Mouse (Mus musculus): ENCODE data around the gene Plekho2.

The Plekho2 gene

GRCm38 (mm10) chr9:65586406-65587269 is 6.8 kb upstream of the Plekho2 start, which contains the start of gene Pif1:
Gene Pif1 (plus strand): TSS chr9:65587160.
- peak; percentile 72 to 84 for DNase-seq

DNA sequence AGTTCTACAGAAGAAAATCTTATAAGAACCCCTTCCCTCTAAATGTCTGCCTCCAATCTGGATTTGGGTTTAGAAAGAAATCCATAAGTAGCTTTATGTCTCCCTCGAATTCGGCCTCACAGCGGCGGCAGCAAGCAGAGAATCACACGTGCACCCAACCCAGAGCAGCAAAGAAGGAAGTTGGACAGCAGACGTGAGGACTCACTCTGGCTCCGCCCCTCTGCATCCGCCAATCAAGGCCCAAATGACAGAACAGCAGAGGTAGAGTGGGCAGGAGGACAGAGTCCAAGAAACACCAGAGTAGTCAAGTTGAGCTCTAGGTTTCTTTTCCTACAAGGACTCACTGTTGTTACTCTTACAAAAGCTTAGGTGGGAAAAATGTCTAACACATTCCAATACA is 3.2 kb upstream of the Plekho2 start:
- DNase-seq = peak; percentile 33 to 59

- DNase-seq = peak; percentile 70 to 81
Observed at GRCm38 (mm10) chr9:65580401-65581256, 789 bp upstream of the Plekho2 start.

DNA sequence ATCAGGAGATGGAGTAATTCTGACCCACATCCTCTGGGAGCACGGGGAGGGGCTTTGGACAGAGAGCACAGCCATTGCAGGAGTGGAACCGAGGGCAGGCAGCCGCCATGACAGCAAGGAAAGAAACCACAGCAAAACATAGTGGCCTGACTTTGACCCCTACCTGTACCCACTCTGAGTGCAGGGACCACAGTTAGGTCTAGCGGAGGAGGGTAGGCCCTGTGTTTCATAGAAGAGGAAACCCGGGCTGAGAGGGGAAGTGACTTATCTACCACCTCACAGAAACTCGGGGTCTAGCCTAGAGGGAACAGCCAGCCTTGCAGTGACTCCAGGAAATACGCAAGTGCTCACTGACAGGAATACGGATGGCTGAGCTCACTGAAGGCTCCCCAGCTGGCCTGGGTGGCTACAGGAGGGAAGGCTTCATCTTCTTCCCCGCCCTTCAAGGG is 1.0 kb downstream of the Plekho2 start:
- DNase-seq = peak in 1 of 2 experiments; percentile 55

- no peak for DNase-seq
Observed at GRCm38 (mm10) chr9:65577511-65578196, 2.2 kb downstream of the Plekho2 start.

GRCm38 (mm10) chr9:65576861-65577510 is 2.9 kb downstream of the Plekho2 start:
- DNase-seq = no peak

GRCm38 (mm10) chr9:65575393-65576196 is 4.2 kb downstream of the Plekho2 start:
- DNase-seq = no peak

- DNase-seq = no peak
Observed at GRCm38 (mm10) chr9:65574513-65575392, 5.1 kb downstream of the Plekho2 start.

GRCm38 (mm10) chr9:65572837-65573236 is 7.0 kb downstream of the Plekho2 start:
- no peak for DNase-seq

GRCm38 (mm10) chr9:65569491-65569971 is 10.3 kb downstream of the Plekho2 start:
- no peak for DNase-seq

- no peak for DNase-seq
Observed at GRCm38 (mm10) chr9:65568787-65569186, 11.1 kb downstream of the Plekho2 start.

DNA sequence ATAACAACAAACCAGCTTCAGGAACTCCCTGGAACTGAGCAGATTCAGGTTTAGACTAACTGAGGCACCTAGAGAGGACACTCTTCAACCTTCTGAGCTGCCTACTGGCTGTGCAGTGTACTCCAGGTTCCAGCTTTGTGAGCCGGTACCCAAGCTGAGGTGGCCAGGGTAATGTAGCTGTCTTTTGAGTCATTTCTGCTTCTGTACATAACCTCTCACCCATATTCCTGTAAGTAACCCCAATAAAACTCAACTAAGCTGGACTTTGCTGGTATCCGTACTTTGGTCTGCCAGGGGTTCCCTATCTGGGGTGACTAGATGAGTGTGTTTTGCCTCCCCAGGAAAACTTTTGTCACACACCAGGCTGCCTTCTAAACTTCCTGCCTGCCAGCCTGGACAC is 15.1 kb downstream of the Plekho2 start:
- DNase-seq = no peak

DNA sequence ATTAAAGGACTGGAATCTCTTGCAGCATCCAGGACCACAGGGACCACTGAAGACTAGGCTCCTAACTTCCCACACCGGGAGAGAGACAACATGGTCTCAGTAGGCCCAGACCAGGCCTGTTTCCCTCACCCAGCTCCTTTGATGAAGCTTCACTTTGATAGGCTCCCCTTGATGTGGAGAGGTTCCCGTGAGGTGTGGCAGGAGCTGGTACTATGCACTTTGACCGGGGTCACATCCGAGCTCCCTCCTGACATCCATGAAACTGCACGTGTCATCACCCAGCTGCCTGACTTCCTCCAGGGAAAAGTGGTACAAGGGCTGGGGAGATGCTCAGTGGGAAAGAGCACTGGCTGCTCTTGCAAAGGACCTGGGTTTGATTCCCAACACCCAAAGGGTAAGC is 16.8 kb downstream of the Plekho2 start:
- DNase-seq = no peak

GRCm38 (mm10) chr9:65562081-65562506 is 17.7 kb downstream of the Plekho2 start:
- DNase-seq = no peak

GRCm38 (mm10) chr9:65561016-65561415 is 18.8 kb downstream of the Plekho2 start:
- no peak for DNase-seq

DNA sequence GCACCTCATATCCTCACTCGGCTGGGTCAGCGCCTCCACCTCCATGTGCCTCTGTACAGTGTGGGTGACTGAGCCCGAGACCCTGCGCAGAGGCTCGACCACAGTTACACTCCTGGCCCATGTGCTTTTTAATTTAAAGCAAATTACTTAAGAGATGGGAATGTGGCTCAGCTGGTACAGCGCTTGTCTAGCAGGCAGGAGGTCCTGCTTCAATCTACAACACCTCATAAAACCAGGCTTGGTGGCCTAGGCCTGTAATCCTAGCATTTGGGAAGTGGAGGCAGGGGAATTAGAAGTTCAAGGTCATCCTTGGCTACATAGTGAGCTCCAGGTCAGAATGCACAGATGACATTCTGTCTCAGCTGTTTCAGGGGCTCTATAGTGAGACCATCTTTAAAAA is 21.0 kb downstream of the Plekho2 start:
- no peak for DNase-seq

DNA sequence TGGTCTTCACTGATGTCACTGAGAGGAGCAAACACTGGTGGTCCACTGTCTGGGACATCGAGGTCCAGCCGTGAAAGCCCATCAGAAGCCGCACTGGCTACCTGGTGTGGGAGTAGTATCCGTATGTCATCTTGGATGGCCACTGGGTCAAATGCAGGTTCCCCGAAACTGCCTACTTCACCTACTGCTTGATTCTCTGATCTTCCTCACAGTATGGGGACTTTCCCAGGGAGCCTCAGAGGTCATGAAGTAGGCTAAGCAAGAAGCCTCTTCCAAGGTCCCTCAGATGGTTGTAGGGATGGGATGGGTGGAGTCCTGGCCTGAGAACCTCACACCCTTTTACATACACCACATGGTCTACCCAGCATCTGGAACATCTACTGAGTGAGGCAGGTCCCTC is 22.9 kb downstream of the Plekho2 start:
- DNase-seq = no peak

- no peak for DNase-seq
Observed at GRCm38 (mm10) chr9:65556349-65556748, 23.5 kb downstream of the Plekho2 start.

DNA sequence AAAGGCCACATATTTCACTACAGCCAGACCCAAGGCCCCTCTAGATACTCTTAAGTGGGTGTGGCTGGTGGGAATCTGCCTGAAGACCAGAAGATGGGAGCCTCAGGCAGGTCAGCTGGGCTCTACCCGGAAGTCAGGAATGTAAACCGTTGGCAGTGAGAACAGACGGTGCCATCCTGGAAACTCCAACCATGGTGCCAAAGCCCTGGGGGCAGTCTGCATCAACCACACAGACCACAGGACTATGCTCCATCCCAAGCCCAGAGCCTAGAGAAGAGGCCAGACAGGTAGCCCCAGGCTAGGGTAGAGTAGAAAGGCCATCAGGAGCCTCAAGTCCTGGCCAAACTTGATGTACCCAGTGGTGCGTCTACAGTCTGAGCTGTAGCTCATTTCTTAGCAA is 24.2 kb downstream of the Plekho2 start:
- no peak for DNase-seq

- DNase-seq = no peak
Observed at GRCm38 (mm10) chr9:65555001-65555405, 24.8 kb downstream of the Plekho2 start.

All from thymus, adult 18-20 months (tissue).